Mouse (Mus musculus) G1E-ER4 (cell line): ENCODE results near the gene Adprm. TPM values are rescaled to one million over a fixed set of nuclear protein-coding genes. Genes with fewer than 3 reads are reported as not detected.

ENCODE experiments used
- GATA1 ChIP-seq: IDR thresholded peaks from one replicate; pipeline ENCODE4 v1.8.0; 2012; ENCODE audit warnings: low read length, inconsistent platforms
- polyA plus RNA-seq: library from polyadenylated mRNA; stranded (reverse); fragments of >175 nt; gene quantifications from 2 replicates; pipeline ENCODE4 v1.2.3, GENCODE M21; 2012

Gene Adprm
- polyA plus RNA-seq, 1 experiment, result 0.44 TPM

DNA sequence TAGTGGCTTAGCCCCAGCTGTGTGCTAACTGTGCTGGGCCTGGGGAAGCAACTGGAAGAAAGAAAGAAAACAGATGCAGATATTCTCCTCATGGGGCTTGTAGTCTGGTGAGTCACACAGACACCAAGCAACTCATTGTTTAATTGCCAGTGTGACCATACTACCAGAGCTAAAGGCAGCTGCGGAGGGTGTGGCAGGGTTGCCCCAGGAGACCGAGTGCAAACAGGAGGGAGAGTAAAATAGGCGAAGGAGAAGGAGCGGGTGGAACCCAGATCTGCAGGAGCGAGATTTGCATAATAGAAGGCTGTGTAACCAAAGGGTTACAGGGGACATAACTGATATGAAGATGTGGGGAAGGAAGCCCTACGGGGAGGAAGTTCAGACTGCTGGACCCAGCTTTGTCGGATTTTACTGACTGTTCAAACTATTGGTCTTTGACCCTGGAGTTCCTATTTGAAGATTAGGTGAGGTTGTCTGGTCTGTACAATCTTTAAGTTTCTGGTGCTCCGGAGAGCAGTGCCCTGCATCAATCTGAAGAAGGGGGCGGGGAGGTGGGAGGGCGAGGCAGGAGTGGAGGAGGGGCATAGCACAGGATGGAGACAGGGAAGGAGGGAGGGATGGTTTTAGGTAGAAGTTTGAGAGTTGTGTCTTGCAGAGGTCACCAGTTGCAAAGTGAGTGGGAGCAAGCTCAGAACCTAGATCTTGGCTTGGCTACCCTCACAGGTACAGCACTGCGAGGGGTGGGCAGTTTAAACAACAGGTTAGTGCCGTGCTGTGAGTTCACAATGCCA is 34.4 kb downstream of the Adprm start:
- no peak for TF ChIP-seq GATA1

DNA sequence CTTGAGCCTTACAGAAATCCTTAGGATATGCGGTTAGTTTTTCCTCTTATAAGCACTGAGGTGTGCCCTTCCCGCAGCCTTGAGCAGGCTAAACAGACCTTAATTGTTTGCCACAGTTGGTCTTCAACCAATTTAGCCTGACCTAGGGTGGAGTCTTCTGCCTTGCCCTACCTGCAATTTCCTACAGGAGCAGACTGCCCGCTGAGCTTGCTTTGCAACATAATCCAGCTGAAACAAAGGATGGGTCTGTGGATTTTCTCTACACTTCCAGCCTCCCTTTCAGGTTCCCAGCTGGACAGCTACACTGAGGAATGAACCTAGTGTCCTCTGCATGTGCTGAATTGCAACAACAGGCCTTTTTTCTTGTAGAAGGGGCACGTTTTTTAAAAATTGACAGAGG is 40.8 kb downstream of the Adprm start:
- no peak for TF ChIP-seq GATA1

GRCm38 (mm10) chr11:67010430-67010829 is 42.0 kb downstream of the Adprm start:
- TF ChIP-seq GATA1, result no peak

- TF ChIP-seq GATA1, result no peak
Observed at GRCm38 (mm10) chr11:67008528-67008927, 43.9 kb downstream of the Adprm start.

GRCm38 (mm10) chr11:67007961-67008360 is 44.4 kb downstream of the Adprm start:
- no peak for TF ChIP-seq GATA1

DNA sequence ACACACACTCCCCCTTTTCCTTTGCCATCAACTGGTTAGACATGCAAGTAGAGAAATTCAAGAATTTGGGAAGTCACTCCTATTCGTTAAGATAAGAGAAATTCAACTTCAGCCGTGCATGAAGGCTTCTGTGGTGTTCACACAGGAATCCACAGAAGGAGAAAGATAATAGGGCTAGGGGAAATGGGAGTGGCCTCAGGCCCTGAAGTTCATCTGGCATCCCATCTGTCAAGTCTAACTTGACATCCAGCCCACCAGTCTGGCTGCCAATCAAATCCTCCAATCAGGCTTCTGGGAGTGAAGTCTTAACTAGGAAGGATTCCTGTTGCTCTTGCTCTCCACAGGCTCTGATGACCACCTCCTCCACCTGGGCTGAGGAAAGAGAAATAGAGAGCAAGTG is 49.5 kb downstream of the Adprm start:
- no peak for TF ChIP-seq GATA1

- TF ChIP-seq GATA1, result no peak
Observed at GRCm38 (mm10) chr11:67001717-67002116, 50.7 kb downstream of the Adprm start.

GRCm38 (mm10) chr11:67000671-67001070 is 51.7 kb downstream of the Adprm start:
- no peak for TF ChIP-seq GATA1

- TF ChIP-seq GATA1, result no peak
Observed at GRCm38 (mm10) chr11:66998467-66999403, 53.7 kb downstream of the Adprm start.

- TF ChIP-seq GATA1, result no peak
Observed at GRCm38 (mm10) chr11:66996446-66996845, 55.9 kb downstream of the Adprm start.

- no peak for TF ChIP-seq GATA1
Observed at GRCm38 (mm10) chr11:66993674-66994073, 58.7 kb downstream of the Adprm start.

DNA sequence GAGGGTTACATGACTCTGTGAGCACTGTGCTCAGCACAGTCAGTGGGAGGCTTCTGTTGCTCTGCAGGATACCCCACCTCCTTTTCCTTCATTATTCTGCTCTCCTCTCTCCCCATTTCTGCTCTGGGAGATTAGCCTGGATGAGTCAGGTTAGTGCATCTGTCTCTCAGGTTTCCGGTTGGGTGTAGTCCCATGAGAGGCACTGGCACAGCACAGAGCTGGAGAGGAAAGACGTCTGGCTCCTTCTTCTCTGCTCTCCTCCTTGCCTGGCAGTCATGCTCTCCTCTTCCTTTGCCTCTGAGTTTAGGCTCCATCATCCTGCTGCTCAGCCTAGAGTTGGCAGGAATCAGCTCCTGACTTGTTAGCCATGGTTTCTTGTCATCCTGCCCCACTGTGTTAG is 60.2 kb downstream of the Adprm start:
- TF ChIP-seq GATA1, result no peak

Other genes with a start within 250 kb of the Adprm start
- not detected in 2 replicates for gene Pirt, start 140.6 kb downstream of the Adprm start, polyA plus RNA-seq
- gene Tmem238l, start 96.0 kb downstream of the Adprm start, polyA plus RNA-seq, result not detected in 2 replicates
- gene Tmem220, start 27.4 kb downstream of the Adprm start, polyA plus RNA-seq, result not detected in 2 replicates
- 3.4 and 5.0 TPM in 2 replicates for gene Sco1, start 76 bp upstream of the Adprm start, polyA plus RNA-seq
- 0.01 TPM in 1 of 2 replicates, not detected in the other for gene Myh3, start 25.7 kb upstream of the Adprm start, polyA plus RNA-seq
- not detected in 2 replicates for gene Myh2, start 118.4 kb upstream of the Adprm start, polyA plus RNA-seq
- gene Myh1, start 147.5 kb upstream of the Adprm start, polyA plus RNA-seq, result not detected in 2 replicates
- not detected in 2 replicates for gene Myh4, start 185.4 kb upstream of the Adprm start, polyA plus RNA-seq
- not detected in 2 replicates for gene Myh8, start 224.5 kb upstream of the Adprm start, polyA plus RNA-seq